Mouse (Mus musculus) ES-Bruce4 (cell line): Measurements from ENCODE around the gene Cbarp.

Experiments
- CTCF ChIP-seq: IDR thresholded peaks from one replicate; pipeline ENCODE4 v1.8.1; 2011; ENCODE audit warnings: low read depth, low read length
- EP300 ChIP-seq: IDR thresholded peaks from 2 replicates; pipeline ENCODE4 v1.6.1; 2011; ENCODE audit warnings: low read depth, low read length; ENCODE audit not compliant: insufficient read depth
- POLR2A ChIP-seq: IDR thresholded peaks from one replicate; pipeline ENCODE4 v1.8.1; 2011; ENCODE audit warnings: low read length; ENCODE audit not compliant: insufficient read depth

DNA sequence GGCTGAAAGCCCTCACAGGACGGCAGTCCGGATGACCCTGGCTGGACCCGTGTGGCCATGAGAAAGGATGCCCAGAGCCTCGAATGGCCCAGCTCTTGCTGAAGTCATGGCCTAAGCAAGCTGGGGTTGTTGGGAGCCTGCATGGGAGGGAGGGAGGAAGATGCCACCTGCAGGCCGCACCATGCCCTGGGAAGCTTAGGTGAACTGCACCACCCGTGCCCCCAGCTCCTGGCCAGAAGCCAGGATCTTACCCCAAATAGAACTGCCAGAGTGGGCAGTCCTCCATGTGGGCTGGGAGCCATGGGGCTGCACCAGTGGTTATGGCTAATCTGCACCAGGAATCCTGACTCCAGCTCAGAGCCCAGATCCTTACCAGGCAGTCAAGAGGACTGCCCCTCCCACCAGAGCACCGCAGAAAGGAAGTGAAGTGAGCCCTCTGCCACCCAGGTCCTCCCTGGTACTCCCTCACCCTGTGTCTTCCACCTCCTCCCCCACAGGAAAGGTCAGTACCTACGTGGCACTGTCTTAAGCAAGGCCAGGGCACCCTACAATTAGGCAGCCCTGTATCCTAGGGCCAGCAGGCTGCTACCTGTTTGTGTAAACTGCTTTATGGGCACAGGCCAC lies 7.3 kb downstream of the Cbarp start:
- no peak for TF ChIP-seq CTCF
- no peak for TF ChIP-seq POLR2A
- TF ChIP-seq EP300: no peak
